Mouse (Mus musculus) lung, postnatal 14 days (tissue): ENCODE data around the gene Tmco5.
"Not testable (repeated sequence)": the region's sequence is repeated elsewhere in the genome, so short reads cannot be mapped to it uniquely, and the experiment has no call there.

Source experiments
- DNase-seq: peaks from one replicate; pipeline ENCODE4 v3.0.0; 2021

The Tmco5 gene

DNA sequence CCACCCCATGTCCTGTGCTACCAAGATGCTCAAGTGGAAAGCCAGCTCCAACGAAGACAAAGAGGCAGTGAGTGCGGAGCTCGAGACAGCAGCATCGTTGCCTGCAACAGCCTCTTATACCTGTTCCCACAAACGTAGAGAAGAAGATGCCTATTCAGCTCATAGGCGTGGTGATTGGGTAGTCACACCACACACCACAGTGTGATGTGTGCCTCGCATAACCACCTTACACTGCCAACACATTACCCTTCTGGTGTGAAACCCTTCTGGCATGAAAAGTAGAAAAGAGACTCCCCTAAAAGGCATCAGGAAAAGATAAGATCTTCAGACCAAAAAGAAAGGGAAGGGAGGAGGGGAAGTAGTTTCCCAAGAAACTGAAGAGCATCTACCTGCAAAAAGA lies 45.8 kb downstream of the Tmco5 start:
- no peak for DNase-seq

- DNase-seq, result no peak
These were observed 46.7 kb downstream of the Tmco5 start for GRCm38 (mm10) chr2:116925230-116925629.

GRCm38 (mm10) chr2:116932218-116932617 lies 53.7 kb downstream of the Tmco5 start:
- DNase-seq, result no peak

DNA sequence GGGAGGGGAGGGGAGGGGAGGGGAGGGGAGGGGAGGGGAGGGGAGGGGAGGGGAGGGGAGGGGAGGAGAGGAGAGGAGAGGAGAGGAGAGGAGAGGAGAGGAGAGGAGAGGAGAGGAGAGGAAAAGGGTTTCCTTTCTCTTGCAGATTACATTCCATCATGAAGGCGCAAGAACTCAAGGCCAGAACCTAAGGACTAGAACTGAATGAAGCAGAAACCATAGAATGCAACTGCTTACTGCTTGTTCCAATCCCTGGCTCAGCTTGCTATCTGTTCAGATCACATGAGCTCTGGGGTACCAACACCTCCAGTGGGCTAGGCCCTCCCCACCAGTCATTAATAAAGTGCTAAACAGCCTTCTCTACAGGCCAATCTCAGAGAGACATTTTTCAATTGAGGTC lies 55.7 kb downstream of the Tmco5 start:
- DNase-seq, result not testable (repeated sequence)

DNA sequence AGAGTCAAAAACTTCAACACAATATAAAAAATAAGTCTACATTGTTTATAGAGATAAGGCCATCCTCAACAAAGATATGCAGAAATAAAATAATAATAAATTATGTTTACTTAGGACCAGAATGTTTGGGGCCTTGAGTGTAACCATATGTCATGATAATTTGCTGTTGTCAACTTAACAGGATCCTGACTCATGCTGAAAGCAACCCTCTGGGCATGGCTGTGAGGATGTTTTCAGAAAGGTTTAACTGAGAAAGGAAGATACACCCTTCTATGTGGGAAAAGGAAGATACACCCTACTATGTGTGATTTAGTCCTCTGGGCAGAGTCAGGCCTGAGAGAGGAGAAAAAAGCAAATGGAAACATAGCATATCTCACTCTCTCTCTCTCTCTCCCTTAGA lies 56.3 kb downstream of the Tmco5 start:
- no peak for DNase-seq

GRCm38 (mm10) chr2:116936371-116936770 lies 57.9 kb downstream of the Tmco5 start:
- DNase-seq, result no peak

GRCm38 (mm10) chr2:116937166-116937565 lies 58.7 kb downstream of the Tmco5 start:
- DNase-seq, result no peak

GRCm38 (mm10) chr2:116941816-116942215 lies 63.3 kb downstream of the Tmco5 start:
- peak; percentile 7 for DNase-seq
